Mouse (Mus musculus) G1E (cell line): ENCODE measurements at regions not wholly inside any gene's neighbourhood (a gene's known extent, or its start where the extent isn't known, plus 50 kb on each side); places are given as distances from the start of the nearest gene placed in this dataset.

Source experiments
- CTCF ChIP-seq: IDR thresholded peaks from 2 replicates; pipeline ENCODE4 v1.5.1; 2012; ENCODE audit warnings: low read depth, low read length, inconsistent platforms, mixed read lengths
- GATA1 ChIP-seq: IDR thresholded peaks from 2 replicates; pipeline ENCODE4 v1.6.1; 2012; ENCODE audit warnings: borderline replicate concordance, low read length, inconsistent platforms, mixed read lengths
- TAL1 ChIP-seq: conservative IDR thresholded peaks from 2 replicates; pipeline ENCODE4 v1.6.1; 2012; ENCODE audit warnings: low read depth, low read length, inconsistent platforms, mixed read lengths

- TF ChIP-seq CTCF, result no peak
- TF ChIP-seq GATA1, result no peak
- no peak for TF ChIP-seq TAL1
Observed at GRCm38 (mm10) chr19:15340305-15340983, 606.7 kb downstream of the Psat1 start.
